Mouse (Mus musculus) CH12.LX (cell line): ENCODE measurements around the gene Gm7849. TPM values are rescaled to one million over a fixed set of nuclear protein-coding genes. Genes with fewer than 3 reads are reported as not detected.
"Not testable (repeated sequence)": the region's sequence is repeated elsewhere in the genome, so short reads cannot be mapped to it uniquely, and the experiment has no call there.

ENCODE experiments used
- DNase-seq: peaks from one replicate; pipeline ENCODE4 v3.0.0-alpha.2; 2013; ENCODE audit errors: extremely low read depth
- H3K27ac ChIP-seq: 2 replicates; pipeline ENCODE4 v1.5.1; 2012; ENCODE audit warnings: low read depth, mild to moderate bottlenecking, control low read depth, moderate library complexity; ENCODE audit not compliant: insufficient read depth
- H3K27me3 ChIP-seq: replicated peaks from 2 replicates; pipeline ENCODE3; 2012; ENCODE audit warnings: inconsistent platforms
- H3K36me3 ChIP-seq, 2 experiments: replicated peaks in 1 of 2; 2 replicates each; pipeline versions ENCODE3 to v1.6.1; 2012; ENCODE audit warnings: inconsistent platforms in 1 of 2, low read length in 1 of 2, mild to moderate bottlenecking in 1 of 2, mixed read lengths in 1 of 2, moderate library complexity in 1 of 2; ENCODE audit not compliant: control insufficient read depth in 1 of 2, insufficient read depth in 1 of 2
- H3K4me1 ChIP-seq, 2 experiments: 2 replicates each; pipeline ENCODE4 v1.6.1; 2012; ENCODE audit warnings: inconsistent platforms in 1 of 2, moderate library complexity in 1 of 2; ENCODE audit not compliant: insufficient read depth in 2 of 2, control insufficient read depth in 1 of 2
- H3K4me2 ChIP-seq: 2 replicates; pipeline ENCODE4 v1.6.1; 2012; ENCODE audit warnings: low read depth, mild to moderate bottlenecking, control low read depth; ENCODE audit not compliant: poor library complexity, insufficient read depth, severe bottlenecking
- H3K4me3 ChIP-seq, 3 experiments: fragments of 150-350 bp in 1 of 3; sonication (generic) in 1 of 3; replicated peaks in 1 of 3; 2 replicates each; pipeline versions ENCODE3 to v1.5.1; 2011 to 2012; ENCODE audit warnings: low read depth in 2 of 3, low read length in 2 of 3, mild to moderate bottlenecking in 2 of 3, moderate library complexity in 2 of 3, control low read depth in 1 of 3, improper control_type of control experiment in 1 of 3, inconsistent platforms in 1 of 3, mixed read lengths in 1 of 3; ENCODE audit not compliant: poor library complexity in 1 of 3
- H3K79me2 ChIP-seq: replicated peaks from 2 replicates; pipeline ENCODE4 v1.6.1; 2012; ENCODE audit warnings: mild to moderate bottlenecking, moderate library complexity; ENCODE audit not compliant: control insufficient read depth, poor library complexity, insufficient read depth, severe bottlenecking; ENCODE audit errors: extremely low read depth
- H3K9ac ChIP-seq: 2 replicates; pipeline ENCODE4 v1.6.1; 2012; ENCODE audit warnings: low read depth, mild to moderate bottlenecking, control low read depth, moderate library complexity; ENCODE audit not compliant: insufficient read depth
- H3K9me3 ChIP-seq: replicated peaks from 2 replicates; pipeline ENCODE3; 2012; ENCODE audit warnings: low read length, inconsistent platforms, mixed read lengths
- dilution Hi-C: fragments of 300-500 bp; cut with MboI; formaldehyde crosslinking; loops from 2 replicates; pipeline ENCODE4 v1.14.3; 2020; ENCODE audit warnings: low sequenced_read_pairs; ENCODE audit not compliant: extremely low pct_unique_long_range_greater_than_20kb, extremely low pct_ligation_motif_present
- in situ Hi-C: fragments of 300-500 bp; cut with MboI; formaldehyde crosslinking; loops from 3 replicates; pipeline ENCODE4 v1.14.3; 2019; ENCODE audit warnings: low sequenced_read_pairs, low pct_ligation_motif_present, low pct_unique_long_range_greater_than_20kb, mixed read lengths
- polyA plus RNA-seq: library from polyadenylated mRNA; unstranded; fragments of >175 nt; gene quantifications from 2 replicates; pipeline ENCODE4 v1.2.1, GENCODE M21; 2012; ENCODE audit warnings: low read depth; ENCODE audit not compliant: insufficient read length
- total RNA-seq, 2 experiments: library from RNA; depleted of rRNA; stranded (reverse); fragments of 300-350 nt in 1 of 2; fragments of >200 nt in 1 of 2; gene quantifications; 2 replicates each; pipeline ENCODE4 v1.2.3; 2012 to 2014

The Gm7849 gene
- total RNA-seq (2012; rRNA removed) (not detected in 2 replicates), total RNA-seq (2014; rRNA removed) (not detected in 2 replicates), polyA plus RNA-seq (not detected in 2 replicates)

DNA sequence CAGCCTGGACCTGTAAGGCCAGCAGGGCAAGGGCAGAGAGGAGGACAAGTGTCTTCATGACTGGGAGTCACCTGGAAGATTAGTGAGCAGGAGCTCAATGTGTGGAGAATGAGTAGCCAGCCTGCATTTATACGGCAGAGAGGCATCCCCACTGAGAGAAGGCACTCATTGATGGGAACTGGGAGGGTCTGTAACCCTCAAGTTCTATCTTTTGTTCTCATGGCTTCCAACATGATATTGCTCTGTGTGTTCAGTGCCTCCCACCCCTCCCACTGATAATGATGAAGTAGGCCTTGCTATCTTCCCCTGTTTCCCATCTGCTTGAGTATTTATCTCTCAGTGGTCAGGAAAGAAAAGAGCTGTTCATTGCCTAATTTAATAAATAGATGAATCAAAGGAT lies at the start of gene Gm7849:
Gm7849 (minus strand) TSS at position 101 of the 400 bp plus-strand sequence.
- dilution Hi-C loops, H3K27ac ChIP-seq, in situ Hi-C loops, H3K4me2 ChIP-seq, H3K9me3 ChIP-seq, H3K4me1 ChIP-seq, H3K27me3 ChIP-seq, H3K36me3 ChIP-seq, H3K9ac ChIP-seq, DNase-seq, H3K79me2 ChIP-seq, H3K4me3 ChIP-seq: not testable (repeated sequence)

DNA sequence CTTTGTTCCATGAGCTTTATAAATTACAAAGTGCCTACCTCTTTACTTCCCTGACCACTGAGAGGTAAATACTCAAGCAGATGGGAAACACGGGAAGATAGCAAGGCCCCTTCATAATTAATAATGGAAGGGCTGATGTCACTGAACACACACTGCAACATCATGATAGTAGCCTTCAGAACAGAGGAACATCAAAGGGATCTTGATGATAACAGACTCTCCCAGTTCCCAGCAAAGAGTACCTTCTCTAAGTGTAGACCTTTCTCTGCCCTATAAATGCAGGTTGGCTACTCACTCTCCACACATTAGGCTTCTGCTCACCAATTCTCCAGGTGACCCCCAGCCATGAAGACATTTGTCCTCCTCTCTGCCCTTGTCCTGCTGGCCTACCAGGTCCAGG lies 29.2 kb downstream of the Gm7849 start, which contains the start of gene Defa36:
Defa36 (plus strand) TSS at position 301 of the 400 bp plus-strand sequence.
- H3K4me3 ChIP-seq, H3K4me1 ChIP-seq, H3K4me2 ChIP-seq, H3K9ac ChIP-seq, H3K79me2 ChIP-seq, DNase-seq, dilution Hi-C loops, H3K27me3 ChIP-seq, in situ Hi-C loops, H3K36me3 ChIP-seq, H3K9me3 ChIP-seq, H3K27ac ChIP-seq: not testable (repeated sequence)

Other genes with a start within 250 kb of the Gm7849 start
- gene Gm15292, start 206.8 kb downstream of the Gm7849 start, total RNA-seq (2012; rRNA removed), result not detected in 2 replicates
- gene Gm15292, start 206.8 kb downstream of the Gm7849 start, total RNA-seq (2014; rRNA removed), result not detected in 2 replicates
- gene Gm15292, start 206.8 kb downstream of the Gm7849 start, polyA plus RNA-seq, result not detected in 2 replicates
- not detected in 2 replicates for gene Defa27, start 141.0 kb downstream of the Gm7849 start, total RNA-seq (2012; rRNA removed)
- gene Defa27, start 141.0 kb downstream of the Gm7849 start, total RNA-seq (2014; rRNA removed), result not detected in 2 replicates
- gene Defa27, start 141.0 kb downstream of the Gm7849 start, polyA plus RNA-seq, result not detected in 2 replicates
- not detected in 2 replicates for gene Defa29, start 129.5 kb downstream of the Gm7849 start, total RNA-seq (2012; rRNA removed)
- gene Defa29, start 129.5 kb downstream of the Gm7849 start, total RNA-seq (2014; rRNA removed), result not detected in 2 replicates
- not detected in 2 replicates for gene Defa29, start 129.5 kb downstream of the Gm7849 start, polyA plus RNA-seq
- not detected in 2 replicates for gene Defa2, start 78.0 kb downstream of the Gm7849 start, total RNA-seq (2012; rRNA removed)
- not detected in 2 replicates for gene Defa2, start 78.0 kb downstream of the Gm7849 start, total RNA-seq (2014; rRNA removed)
- gene Defa2, start 78.0 kb downstream of the Gm7849 start, polyA plus RNA-seq, result not detected in 2 replicates
- gene Defa33, start 64.7 kb downstream of the Gm7849 start, total RNA-seq (2012; rRNA removed), result not detected in 2 replicates
- not detected in 2 replicates for gene Defa33, start 64.7 kb downstream of the Gm7849 start, total RNA-seq (2014; rRNA removed)
- not detected in 2 replicates for gene Defa33, start 64.7 kb downstream of the Gm7849 start, polyA plus RNA-seq
- gene Defa36, start 29.1 kb downstream of the Gm7849 start, total RNA-seq (2012; rRNA removed), result not detected in 2 replicates
- gene Defa36, start 29.1 kb downstream of the Gm7849 start, total RNA-seq (2014; rRNA removed), result not detected in 2 replicates
- gene Defa36, start 29.1 kb downstream of the Gm7849 start, polyA plus RNA-seq, result not detected in 2 replicates
- gene Defa20, start 52.7 kb upstream of the Gm7849 start, total RNA-seq (2012; rRNA removed), result not detected in 2 replicates
- not detected in 2 replicates for gene Defa20, start 52.7 kb upstream of the Gm7849 start, total RNA-seq (2014; rRNA removed)
- gene Defa20, start 52.7 kb upstream of the Gm7849 start, polyA plus RNA-seq, result not detected in 2 replicates
- not detected in 2 replicates for gene Defa32, start 72.5 kb upstream of the Gm7849 start, total RNA-seq (2012; rRNA removed)
- not detected in 2 replicates for gene Defa32, start 72.5 kb upstream of the Gm7849 start, total RNA-seq (2014; rRNA removed)
- gene Defa32, start 72.5 kb upstream of the Gm7849 start, polyA plus RNA-seq, result not detected in 2 replicates
- gene Defa37, start 108.8 kb upstream of the Gm7849 start, total RNA-seq (2012; rRNA removed), result not detected in 2 replicates
- not detected in 2 replicates for gene Defa37, start 108.8 kb upstream of the Gm7849 start, total RNA-seq (2014; rRNA removed)
- gene Defa37, start 108.8 kb upstream of the Gm7849 start, polyA plus RNA-seq, result not detected in 2 replicates
- not detected in 2 replicates for gene Defa28, start 126.4 kb upstream of the Gm7849 start, total RNA-seq (2012; rRNA removed)
- gene Defa28, start 126.4 kb upstream of the Gm7849 start, total RNA-seq (2014; rRNA removed), result not detected in 2 replicates
- gene Defa28, start 126.4 kb upstream of the Gm7849 start, polyA plus RNA-seq, result not detected in 2 replicates
- not detected in 2 replicates for gene Gm7861, start 137.9 kb upstream of the Gm7849 start, total RNA-seq (2012; rRNA removed)
- not detected in 2 replicates for gene Gm7861, start 137.9 kb upstream of the Gm7849 start, total RNA-seq (2014; rRNA removed)
- gene Gm7861, start 137.9 kb upstream of the Gm7849 start, polyA plus RNA-seq, result not detected in 2 replicates
- not detected in 2 replicates for gene Defa26, start 161.6 kb upstream of the Gm7849 start, total RNA-seq (2012; rRNA removed)
- not detected in 2 replicates for gene Defa26, start 161.6 kb upstream of the Gm7849 start, total RNA-seq (2014; rRNA removed)
- gene Defa26, start 161.6 kb upstream of the Gm7849 start, polyA plus RNA-seq, result not detected in 2 replicates
- gene Defa17, start 199.2 kb upstream of the Gm7849 start, total RNA-seq (2012; rRNA removed), result not detected in 2 replicates
- not detected in 2 replicates for gene Defa17, start 199.2 kb upstream of the Gm7849 start, total RNA-seq (2014; rRNA removed)
- gene Defa17, start 199.2 kb upstream of the Gm7849 start, polyA plus RNA-seq, result not detected in 2 replicates
- not detected in 2 replicates for gene Defa34, start 209.2 kb upstream of the Gm7849 start, total RNA-seq (2012; rRNA removed)
- not detected in 2 replicates for gene Defa34, start 209.2 kb upstream of the Gm7849 start, total RNA-seq (2014; rRNA removed)
- not detected in 2 replicates for gene Defa34, start 209.2 kb upstream of the Gm7849 start, polyA plus RNA-seq
- gene AY761184, start 247.1 kb upstream of the Gm7849 start, total RNA-seq (2012; rRNA removed), result not detected in 2 replicates
- not detected in 2 replicates for gene AY761184, start 247.1 kb upstream of the Gm7849 start, total RNA-seq (2014; rRNA removed)
- gene AY761184, start 247.1 kb upstream of the Gm7849 start, polyA plus RNA-seq, result not detected in 2 replicates